Mouse (Mus musculus) stomach, embryonic 16.5 days (tissue): ENCODE results near the gene Tle3. TPM values are rescaled to one million over a fixed set of nuclear protein-coding genes. Genes with fewer than 3 reads are reported as not detected.

Source experiments
- ATAC-seq: fragments of 200-750 bp; cut with Nextera tagmentation; 2 replicates; pipeline ENCODE4 v1.8.0; 2017; ENCODE audit warnings: moderate number of reproducible peaks, moderate TSS enrichment; ENCODE audit not compliant: insufficient read depth, low FRiP score
- H3K27ac ChIP-seq: fragments of 300-500 bp; sonication (generic); 2 replicates; pipeline ENCODE4 v1.5.1; 2014; ENCODE audit warnings: low read length
- H3K27me3 ChIP-seq: fragments of 300-500 bp; sonication (generic); 2 replicates; pipeline ENCODE4 v1.6.1; 2014; ENCODE audit warnings: low read length, control low read depth, mixed read lengths; ENCODE audit not compliant: control insufficient read depth, insufficient read depth
- H3K36me3 ChIP-seq: fragments of 300-500 bp; sonication (generic); 2 replicates; pipeline ENCODE4 v1.6.1; 2014; ENCODE audit warnings: low read length; ENCODE audit not compliant: control insufficient read depth, insufficient read depth
- H3K4me1 ChIP-seq: fragments of 300-500 bp; sonication (generic); 2 replicates; pipeline ENCODE4 v1.6.1; 2014; ENCODE audit warnings: low read length, control low read depth, mixed read lengths; ENCODE audit not compliant: control insufficient read depth, insufficient read depth
- H3K4me2 ChIP-seq: fragments of 300-500 bp; sonication (generic); 2 replicates; pipeline ENCODE4 v1.6.1; 2014; ENCODE audit warnings: low read depth, low read length, mixed read lengths
- H3K4me3 ChIP-seq: fragments of 300-500 bp; sonication (generic); replicated peaks from 2 replicates; pipeline ENCODE4 v1.5.1; 2014; ENCODE audit warnings: mild to moderate bottlenecking, low read length
- H3K9ac ChIP-seq: fragments of 300-500 bp; sonication (generic); 2 replicates; pipeline ENCODE4 v1.6.1; 2014; ENCODE audit warnings: low read length
- H3K9me3 ChIP-seq: fragments of 300-500 bp; sonication (generic); replicated peaks from 2 replicates; pipeline ENCODE4 v1.6.1; 2016; ENCODE audit warnings: low read length, control low read depth; ENCODE audit not compliant: control insufficient read depth
- WGBS: fragments of 180-500 bp; shearing (Covaris S2); extraction: QIAGEN DNeasy Blood & Tissue Kit; methylation state at CpG from one replicate; pipeline ENCODE4 v1.1.7; 2014; 5-methylcytosine and 5-hydroxymethylcytosine counted together
- polyA plus RNA-seq: library from polyadenylated mRNA; unstranded; fragments of >200 nt; fragmentation: Nextera tagmentation; extraction: Ambion mirVana; gene quantifications from 2 replicates; pipeline ENCODE4 v1.2.1, GENCODE M21; 2015

The Tle3 gene
- polyA plus RNA-seq, 1 experiment from 2014 or later = 20.2 TPM

DNA sequence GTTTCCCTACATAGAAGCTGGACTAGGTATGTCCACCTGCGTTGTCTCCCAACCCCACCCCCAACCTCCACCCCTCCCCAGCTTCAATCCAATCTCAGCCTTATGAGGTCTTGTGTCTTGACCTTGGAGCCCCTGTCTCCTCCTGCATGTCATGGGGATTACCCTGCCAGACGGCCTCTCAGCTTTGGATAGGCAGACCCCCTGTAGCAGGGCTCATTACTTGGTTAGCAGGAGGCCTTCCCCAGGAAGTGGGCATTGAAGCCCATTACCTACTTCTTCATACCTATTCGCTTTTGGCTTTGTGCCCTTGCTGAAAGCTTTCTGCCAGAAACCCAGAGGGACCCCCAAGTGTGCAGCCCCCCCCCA, 32.4 kb downstream of the Tle3 start:
- ATAC-seq = no peak
- peak overlapping the region; percentile 5; the same call in 1 of the 2 replicates for H3K4me2 ChIP-seq
- peaks cover 48% of the 10 kb centered on the region for H3K36me3 ChIP-seq
- H3K4me3 ChIP-seq = no peak overlapping the region
- no peaks in the 10 kb centered on the region for H3K9me3 ChIP-seq
- no peak overlapping the region for H3K9ac ChIP-seq
- H3K27me3 ChIP-seq = no peaks in the 10 kb centered on the region
- 0 out of 2 replicates have a peak overlapping the region, but pooled peaks have one; percentile 4 for H3K27ac ChIP-seq
- 57% methylated on average over 3 of the region's 3 CpGs for WGBS
- H3K4me1 ChIP-seq = peaks cover 32% of the 10 kb centered on the region

DNA sequence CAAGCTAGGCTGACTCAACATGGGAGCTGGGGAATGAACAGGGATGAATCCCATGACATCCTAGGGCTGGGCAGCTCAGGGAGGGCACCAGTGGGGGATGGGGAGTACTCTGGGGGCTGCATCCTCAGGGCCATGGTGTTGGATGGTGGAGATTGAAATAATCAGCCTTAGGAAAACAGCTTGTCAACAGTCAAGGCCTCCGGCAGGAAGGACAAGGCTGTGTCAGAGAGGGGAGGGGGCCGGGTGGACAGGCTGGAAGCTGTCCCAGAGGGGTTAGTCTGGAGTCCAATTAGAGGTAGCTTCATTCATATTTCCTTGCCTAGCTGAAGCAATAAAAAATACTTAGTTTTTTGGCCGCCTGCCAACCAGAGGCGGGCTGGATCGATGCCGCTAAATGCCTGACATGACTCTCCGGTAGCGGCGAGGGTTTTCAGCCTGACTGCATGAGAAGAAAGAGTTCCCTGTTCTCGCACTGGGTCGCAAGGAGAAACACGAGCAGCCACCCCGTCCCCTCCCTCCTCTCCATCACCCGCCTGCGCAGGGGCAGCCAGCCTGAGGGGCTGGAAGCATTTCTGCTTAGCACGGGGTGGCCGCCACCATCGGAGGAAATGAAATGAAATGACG, 32.9 kb downstream of the Tle3 start:
- 31% methylated on average over 19 of the region's 19 CpGs for WGBS
- peak overlapping the region; percentile 25; the same call in 1 of the 2 replicates for H3K4me2 ChIP-seq
- peaks cover 32% of the 10 kb centered on the region for H3K4me1 ChIP-seq
- H3K9me3 ChIP-seq = no peaks in the 10 kb centered on the region
- H3K36me3 ChIP-seq = peaks cover 53% of the 10 kb centered on the region
- no peaks in the 10 kb centered on the region for H3K27me3 ChIP-seq
- no peak overlapping the region for H3K9ac ChIP-seq
- H3K27ac ChIP-seq = peak overlapping the region; percentile 52; the same call in 1 of the 2 replicates
- ATAC-seq = peak; percentile 79
- no peak overlapping the region; the same call in 1 of the 2 replicates for H3K4me3 ChIP-seq

DNA sequence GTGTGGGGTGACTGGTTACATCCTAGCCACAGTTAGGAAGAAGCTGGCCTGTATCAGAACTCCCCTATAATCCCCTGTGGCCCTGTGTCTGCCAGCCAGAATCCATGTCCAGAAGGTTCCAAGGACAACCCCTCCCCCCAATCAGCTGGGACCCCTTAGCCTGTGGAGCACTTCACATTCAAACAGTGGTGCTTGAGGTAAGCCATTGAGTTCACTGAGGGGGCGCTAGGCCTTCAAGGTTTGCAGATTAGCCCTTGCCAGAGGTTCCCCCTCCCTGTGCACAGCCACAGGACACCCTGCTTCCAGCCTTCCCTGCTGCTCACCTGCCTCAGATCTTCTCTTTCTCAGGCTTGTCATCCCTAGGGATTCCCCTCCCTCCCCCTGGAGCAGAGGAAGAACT, 34.2 kb downstream of the Tle3 start:
- no peak overlapping the region for H3K4me3 ChIP-seq
- H3K36me3 ChIP-seq = peaks cover 55% of the 10 kb centered on the region
- H3K27me3 ChIP-seq = no peaks in the 10 kb centered on the region
- H3K9ac ChIP-seq = no peak overlapping the region
- no peak for ATAC-seq
- H3K4me1 ChIP-seq = peaks cover 21% of the 10 kb centered on the region
- WGBS = 94% methylated on average over 1 of the region's 1 CpGs
- H3K4me2 ChIP-seq = no peak overlapping the region
- no peak overlapping the region for H3K27ac ChIP-seq
- H3K9me3 ChIP-seq = no peaks in the 10 kb centered on the region

GRCm38 (mm10) chr9:61409046-61409445, 36.9 kb downstream of the Tle3 start:
- H3K4me2 ChIP-seq = no peak overlapping the region
- peaks cover 69% of the 10 kb centered on the region for H3K36me3 ChIP-seq
- no peaks in the 10 kb centered on the region for H3K27me3 ChIP-seq
- peaks cover 15% of the 10 kb centered on the region for H3K4me1 ChIP-seq
- H3K27ac ChIP-seq = no peak overlapping the region
- ATAC-seq = no peak
- 82% methylated on average over 8 of the region's 8 CpGs for WGBS
- no peak overlapping the region for H3K4me3 ChIP-seq
- H3K9me3 ChIP-seq = no peaks in the 10 kb centered on the region
- no peak overlapping the region for H3K9ac ChIP-seq

DNA sequence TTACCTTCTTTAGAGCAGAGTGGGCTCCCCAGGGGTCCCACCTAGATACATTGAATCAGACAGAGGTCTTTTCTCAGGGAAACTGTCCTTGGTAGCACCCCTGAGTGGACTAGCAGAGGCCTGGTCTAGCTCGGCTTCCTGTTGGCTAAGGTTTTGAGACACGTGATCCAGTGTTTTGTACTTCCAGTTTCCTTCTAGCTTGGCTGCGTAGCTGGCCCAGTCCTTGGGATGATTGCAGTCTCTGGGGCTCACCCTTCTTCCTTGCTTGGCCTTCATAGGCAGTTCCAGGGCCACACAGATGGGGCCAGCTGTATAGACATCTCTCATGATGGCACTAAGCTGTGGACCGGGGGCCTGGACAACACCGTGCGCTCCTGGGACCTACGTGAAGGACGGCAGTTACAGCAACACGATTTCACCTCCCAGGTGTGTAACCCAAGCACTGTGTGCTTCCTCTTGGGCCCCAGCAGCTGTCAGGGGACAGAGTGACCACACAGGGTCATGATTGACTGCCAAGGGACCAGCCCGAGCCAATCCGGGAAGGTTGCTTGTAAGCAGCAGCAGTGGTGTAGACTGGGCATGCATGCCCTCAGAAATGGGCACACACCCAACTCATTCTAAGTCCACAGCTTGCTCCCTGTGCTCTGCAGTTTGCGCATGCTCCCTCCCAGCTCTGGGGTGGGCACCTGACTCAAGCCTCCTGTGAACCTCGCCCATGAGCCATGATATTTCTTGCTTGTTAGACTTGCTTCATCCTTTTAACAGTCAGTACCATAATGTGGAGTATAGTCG, 41.7 kb downstream of the Tle3 start:
- Histone ChIP-seq H3K4me2 (no peak overlapping the region), H3K27ac (no peak overlapping the region), H3K4me3 (no peak overlapping the region), H3K4me1 (no peaks in the 10 kb centered on the region), H3K36me3 (peaks cover 68% of the 10 kb centered on the region), H3K9ac (no peak overlapping the region), H3K9me3 (no peaks in the 10 kb centered on the region), H3K27me3 (no peaks in the 10 kb centered on the region)
- 88% methylated on average over 14 of the region's 14 CpGs for WGBS
- ATAC-seq = no peak

DNA sequence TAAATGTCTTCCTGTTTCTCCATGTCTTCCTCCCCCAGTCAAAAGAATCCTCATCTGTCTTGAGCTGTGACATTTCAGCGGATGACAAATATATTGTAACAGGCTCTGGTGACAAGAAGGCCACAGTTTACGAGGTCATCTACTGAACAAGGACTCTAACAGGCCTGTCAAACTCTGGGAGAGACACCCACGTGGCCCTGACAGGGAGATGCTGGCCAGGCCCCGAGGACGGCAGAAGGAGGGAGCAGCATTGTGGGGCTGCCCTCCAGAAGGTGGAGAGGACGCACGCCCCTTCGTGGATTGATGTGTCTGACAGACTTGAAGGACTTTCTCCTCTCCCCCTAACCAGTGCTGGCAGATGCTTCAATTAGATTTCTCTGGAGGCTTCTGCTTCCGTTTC, 44.4 kb downstream of the Tle3 start:
- peak; percentile 41; the same call in 1 of the 2 replicates for ATAC-seq
- H3K27me3 ChIP-seq = no peaks in the 10 kb centered on the region
- H3K27ac ChIP-seq = no peak overlapping the region
- H3K4me3 ChIP-seq = no peak overlapping the region
- WGBS = 38% methylated on average over 9 of the region's 9 CpGs
- no peak overlapping the region for H3K4me2 ChIP-seq
- peaks cover 44% of the 10 kb centered on the region for H3K36me3 ChIP-seq
- H3K4me1 ChIP-seq = no peaks in the 10 kb centered on the region
- no peak overlapping the region for H3K9ac ChIP-seq
- H3K9me3 ChIP-seq = no peaks in the 10 kb centered on the region

- Histone ChIP-seq H3K4me2 (no peak overlapping the region), H3K9me3 (no peaks in the 10 kb centered on the region), H3K4me1 (no peaks in the 10 kb centered on the region), H3K9ac (no peak overlapping the region), H3K27ac (no peak overlapping the region), H3K4me3 (no peak overlapping the region), H3K36me3 (peaks cover 4% of the 10 kb centered on the region), H3K27me3 (no peaks in the 10 kb centered on the region)
- no peak for ATAC-seq
- 74% methylated on average over 3 of the region's 3 CpGs for WGBS
These were observed 49.5 kb downstream of the Tle3 start for GRCm38 (mm10) chr9:61421626-61422025.

- H3K36me3 ChIP-seq = no peaks in the 10 kb centered on the region
- no peaks in the 10 kb centered on the region for H3K27me3 ChIP-seq
- no peak overlapping the region for H3K4me2 ChIP-seq
- H3K9me3 ChIP-seq = no peaks in the 10 kb centered on the region
- no peak overlapping the region for H3K27ac ChIP-seq
- H3K9ac ChIP-seq = no peak overlapping the region
- WGBS = 79% methylated on average over 3 of the region's 3 CpGs
- H3K4me1 ChIP-seq = no peaks in the 10 kb centered on the region
- H3K4me3 ChIP-seq = no peak overlapping the region
- no peak for ATAC-seq
These were observed 52.1 kb downstream of the Tle3 start for GRCm38 (mm10) chr9:61424245-61424644.

DNA sequence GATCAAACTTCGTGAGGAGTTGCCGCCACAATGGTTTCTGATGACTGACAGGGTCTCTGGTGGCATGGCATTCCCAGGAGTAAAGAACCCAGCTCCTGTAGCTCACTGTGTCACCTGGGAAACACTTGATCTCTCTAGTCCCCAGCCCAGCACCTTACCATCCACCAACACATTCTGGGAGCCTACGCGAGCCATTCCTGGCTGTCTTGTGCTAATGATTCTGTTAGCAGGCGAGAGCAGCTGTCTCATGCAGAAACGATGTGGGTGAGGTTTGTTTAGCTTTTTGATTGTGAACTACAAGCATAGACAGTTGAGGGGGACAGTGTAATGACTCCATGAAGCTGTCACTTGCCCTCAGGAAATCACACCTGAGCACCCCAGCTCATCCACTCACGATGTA, 54.3 kb downstream of the Tle3 start:
- H3K4me2 ChIP-seq = no peak overlapping the region
- no peaks in the 10 kb centered on the region for H3K27me3 ChIP-seq
- H3K27ac ChIP-seq = no peak overlapping the region
- no peaks in the 10 kb centered on the region for H3K9me3 ChIP-seq
- no peak overlapping the region for H3K4me3 ChIP-seq
- H3K4me1 ChIP-seq = no peaks in the 10 kb centered on the region
- ATAC-seq = no peak
- H3K9ac ChIP-seq = no peak overlapping the region
- WGBS = 72% methylated on average over 7 of the region's 7 CpGs
- no peaks in the 10 kb centered on the region for H3K36me3 ChIP-seq
